Mouse (Mus musculus): Measurements from ENCODE around the gene Ncoa6. TPM values are rescaled to one million over a fixed set of nuclear protein-coding genes. Genes with fewer than 3 reads are reported as not detected.

Gene Ncoa6
- total and polyA plus RNA-seq, 2 experiments from 2014 or later: 25.7 to 43.4 TPM

DNA sequence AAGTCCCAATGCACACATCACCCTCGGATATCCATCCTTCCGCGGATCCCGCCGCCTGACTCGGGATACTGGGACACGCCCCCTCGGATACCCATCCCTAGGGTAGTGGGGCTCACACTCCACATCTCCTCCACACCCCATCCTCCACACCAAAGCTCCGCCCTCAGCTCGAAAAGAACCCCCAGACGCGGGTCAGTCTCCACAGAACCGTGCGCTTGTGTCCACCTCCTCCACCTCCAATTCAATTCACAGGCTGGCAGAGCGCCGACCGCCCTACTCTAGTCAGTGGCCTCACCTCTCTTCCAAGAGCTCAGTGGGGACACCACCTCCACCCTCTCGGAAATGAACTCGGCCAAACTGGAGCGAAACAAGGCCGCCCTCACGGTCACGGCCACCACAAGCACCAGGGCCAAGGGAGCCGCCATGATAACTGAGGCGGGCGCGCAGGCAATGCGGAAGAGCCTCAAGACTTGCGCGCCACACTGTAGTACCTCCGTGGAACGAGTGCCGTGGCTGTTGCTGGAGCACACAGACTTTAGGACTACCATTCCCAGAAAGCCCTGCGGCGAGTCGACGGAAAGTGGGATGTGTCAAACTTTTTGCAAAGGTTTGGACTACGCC, 116.6 kb downstream of the Ncoa6 start, which contains the start of gene Pigu:
Gene Pigu, minus strand, starts transcription at position 460 of the 621 bp plus-strand sequence.
- Histone ChIP-seq H3K4me2 (ENCODE audit: low read depth, low read length) (peak within 1 kb of the TSS; percentile 70), H3K4me1 (ENCODE audit: insufficient read depth, low read length) (no peaks in the 10 kb centered on the region), H3K9ac (replicated peaks; ENCODE audit: low read length) (peak within 1 kb of the TSS; percentile 61), H3K9me3 (ENCODE audit: low read length) (no peaks in the 10 kb centered on the region), H3K4me3 (ENCODE audit: low read length) (peak within 1 kb of the TSS; percentile 54), H3K27ac (peak within 1 kb of the TSS; percentile 69), H3K27me3 (ENCODE audit: insufficient read depth, low read length) (no peaks in the 10 kb centered on the region), H3K36me3 (ENCODE audit: insufficient read depth, low read length) (no peaks in the 10 kb centered on the region)
- peak; percentile 98 for DNase-seq (ENCODE audit: low spot score)
- under 1% methylated on average over 38 of the region's 38 CpGs for WGBS
- peak; percentile 99 for ATAC-seq
- no peak for TF ChIP-seq CTCF (IDR thresholded peaks at IDR 0.05; ENCODE audit: low read depth)

DNA sequence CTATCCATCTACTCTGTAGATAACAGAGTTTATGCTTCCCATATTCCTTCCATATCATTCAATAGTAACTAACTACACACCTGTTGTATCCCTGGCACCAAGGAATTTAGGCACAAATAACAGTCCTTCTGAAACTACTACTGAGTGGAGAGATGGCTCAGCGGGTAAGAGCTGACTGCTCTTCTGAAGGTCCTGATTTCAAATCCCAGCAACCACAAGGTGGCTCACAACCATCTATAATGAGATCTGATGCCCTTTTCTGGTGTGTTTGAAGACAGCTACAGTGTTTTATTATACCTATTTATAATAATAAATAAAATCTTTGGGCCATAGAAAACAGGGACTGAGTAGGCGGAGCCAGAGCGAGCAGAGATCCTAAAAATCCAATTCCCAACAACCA, 119.3 kb downstream of the Ncoa6 start:
- H3K9me3 ChIP-seq (ENCODE audit: low read length): no peaks in the 10 kb centered on the region
- no peak for DNase-seq (ENCODE audit: low spot score)
- no peak overlapping the region for H3K4me2 ChIP-seq (ENCODE audit: low read depth, low read length)
- no peak overlapping the region for H3K4me3 ChIP-seq (ENCODE audit: low read length)
- 93% methylated on average over 3 of the region's 3 CpGs for WGBS
- H3K4me1 ChIP-seq (ENCODE audit: insufficient read depth, low read length): no peaks in the 10 kb centered on the region
- H3K9ac ChIP-seq (replicated peaks; ENCODE audit: low read length): no peak overlapping the region
- no peak for ATAC-seq
- H3K36me3 ChIP-seq (ENCODE audit: insufficient read depth, low read length): no peaks in the 10 kb centered on the region
- 0 out of 2 replicates have a peak, but pooled peaks have one; percentile 6 for TF ChIP-seq CTCF (IDR thresholded peaks at IDR 0.05; ENCODE audit: low read depth)
- H3K27me3 ChIP-seq (ENCODE audit: insufficient read depth, low read length): no peaks in the 10 kb centered on the region
- H3K27ac ChIP-seq: no peak overlapping the region

DNA sequence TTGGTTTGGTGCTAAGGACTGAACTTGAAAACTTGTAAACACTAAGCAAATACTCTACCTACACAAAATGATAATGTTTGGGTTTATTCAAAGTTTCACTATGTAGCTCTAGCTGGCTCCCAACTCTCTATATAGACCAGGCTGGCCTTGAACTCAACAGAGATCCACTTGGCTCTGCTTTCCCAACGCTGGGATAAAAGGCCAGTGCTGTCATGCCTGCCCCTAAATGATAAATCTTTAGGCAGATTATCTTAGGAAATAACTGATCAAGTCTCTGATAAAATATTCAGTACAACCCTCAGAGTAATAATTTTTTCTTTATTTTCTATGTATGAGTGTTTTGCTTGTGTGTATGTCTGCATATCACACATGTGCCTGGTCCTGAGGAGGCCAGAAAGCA, 127.0 kb downstream of the Ncoa6 start:
- Histone ChIP-seq H3K4me3 (ENCODE audit: low read length) (no peak overlapping the region), H3K9ac (replicated peaks; ENCODE audit: low read length) (no peak overlapping the region), H3K36me3 (ENCODE audit: insufficient read depth, low read length) (peaks cover 6% of the 10 kb centered on the region; the same call in 1 of the 2 replicates), H3K27ac (no peak overlapping the region), H3K4me1 (ENCODE audit: insufficient read depth, low read length) (no peaks in the 10 kb centered on the region), H3K4me2 (ENCODE audit: low read depth, low read length) (no peak overlapping the region), H3K9me3 (ENCODE audit: low read length) (no peaks in the 10 kb centered on the region), H3K27me3 (ENCODE audit: insufficient read depth, low read length) (no peaks in the 10 kb centered on the region)
- 77% methylated on average over 1 of the region's 1 CpGs for WGBS
- ATAC-seq: no peak
- no peak for DNase-seq (ENCODE audit: low spot score)
- TF ChIP-seq CTCF (IDR thresholded peaks at IDR 0.05; ENCODE audit: low read depth): no peak

MicroRNAs within 50 kb of the gene (microRNA counts, 519-probe panel; counts per million panel counts)
- microRNA mmu-miR-695: not detected

Small RNAs within 50 kb of the gene (microRNA-seq; reads per million reads assigned to microRNA genes)
- 0 reads per million in 2 experiments for gene Mir695

Other genes starting within 250 kb of the Ncoa6 start
- 264 and 266 TPM in 2 replicates for gene Dynlrb1, start 237.4 kb downstream of the Ncoa6 start, total RNA-seq (2014; rRNA removed)
- gene Dynlrb1, start 237.4 kb downstream of the Ncoa6 start, polyA plus RNA-seq (2015; fragmentation: Nextera tagmentation; extraction: Ambion mirVana): 725 and 778 TPM in 2 replicates
- 618 and 737 TPM in 2 replicates for gene Map1lc3a, start 197.6 kb downstream of the Ncoa6 start, total RNA-seq (2014; rRNA removed)
- gene Map1lc3a, start 197.6 kb downstream of the Ncoa6 start, polyA plus RNA-seq (2015; fragmentation: Nextera tagmentation; extraction: Ambion mirVana): 853 and 903 TPM in 2 replicates
- 42.7 and 49.7 TPM in 2 replicates for gene Pigu, start 116.5 kb downstream of the Ncoa6 start, total RNA-seq (2014; rRNA removed)
- gene Pigu, start 116.5 kb downstream of the Ncoa6 start, polyA plus RNA-seq (2015; fragmentation: Nextera tagmentation; extraction: Ambion mirVana): 53.3 and 53.5 TPM in 2 replicates
- gene Trp53inp2, start 92.8 kb downstream of the Ncoa6 start, total RNA-seq (2014; rRNA removed): 120 and 141 TPM in 2 replicates
- gene Trp53inp2, start 92.8 kb downstream of the Ncoa6 start, polyA plus RNA-seq (2015; fragmentation: Nextera tagmentation; extraction: Ambion mirVana): 54.8 and 61.3 TPM in 2 replicates
- 40.0 and 42.7 TPM in 2 replicates for gene Acss2, start 44.1 kb upstream of the Ncoa6 start, total RNA-seq (2014; rRNA removed)
- 23.7 and 27.5 TPM in 2 replicates for gene Acss2, start 44.1 kb upstream of the Ncoa6 start, polyA plus RNA-seq (2015; fragmentation: Nextera tagmentation; extraction: Ambion mirVana)
- 201 and 255 TPM in 2 replicates for gene Ggt7, start 44.3 kb upstream of the Ncoa6 start, total RNA-seq (2014; rRNA removed)
- 97.5 and 104 TPM in 2 replicates for gene Ggt7, start 44.3 kb upstream of the Ncoa6 start, polyA plus RNA-seq (2015; fragmentation: Nextera tagmentation; extraction: Ambion mirVana)
- gene Gss, start 118.9 kb upstream of the Ncoa6 start, total RNA-seq (2014; rRNA removed): 5.6 and 14.7 TPM in 2 replicates
- gene Gss, start 118.9 kb upstream of the Ncoa6 start, polyA plus RNA-seq (2015; fragmentation: Nextera tagmentation; extraction: Ambion mirVana): 15.3 and 15.4 TPM in 2 replicates
- gene Myh7b, start 137.3 kb upstream of the Ncoa6 start, total RNA-seq (2014; rRNA removed): 0.18 and 3.1 TPM in 2 replicates
- 3.4 and 3.9 TPM in 2 replicates for gene Myh7b, start 137.3 kb upstream of the Ncoa6 start, polyA plus RNA-seq (2015; fragmentation: Nextera tagmentation; extraction: Ambion mirVana)
- 169 and 172 TPM in 2 replicates for gene Trpc4ap, start 218.5 kb upstream of the Ncoa6 start, total RNA-seq (2014; rRNA removed)
- 127 and 129 TPM in 2 replicates for gene Trpc4ap, start 218.5 kb upstream of the Ncoa6 start, polyA plus RNA-seq (2015; fragmentation: Nextera tagmentation; extraction: Ambion mirVana)

Measured in hindbrain, postnatal 0 days (tissue).